Mouse (Mus musculus) c-Kit-positive CD71-positive TER-119-negative erythroid progenitor cells, embryonic 14.5 days (primary cell): ENCODE measurements around the gene Dusp12.

ENCODE experiments used
- DNase-seq: peaks from one replicate; pipeline ENCODE4 v3.0.0-alpha.2; 2013; ENCODE audit warnings: low read depth

Dusp12 gene

DNA sequence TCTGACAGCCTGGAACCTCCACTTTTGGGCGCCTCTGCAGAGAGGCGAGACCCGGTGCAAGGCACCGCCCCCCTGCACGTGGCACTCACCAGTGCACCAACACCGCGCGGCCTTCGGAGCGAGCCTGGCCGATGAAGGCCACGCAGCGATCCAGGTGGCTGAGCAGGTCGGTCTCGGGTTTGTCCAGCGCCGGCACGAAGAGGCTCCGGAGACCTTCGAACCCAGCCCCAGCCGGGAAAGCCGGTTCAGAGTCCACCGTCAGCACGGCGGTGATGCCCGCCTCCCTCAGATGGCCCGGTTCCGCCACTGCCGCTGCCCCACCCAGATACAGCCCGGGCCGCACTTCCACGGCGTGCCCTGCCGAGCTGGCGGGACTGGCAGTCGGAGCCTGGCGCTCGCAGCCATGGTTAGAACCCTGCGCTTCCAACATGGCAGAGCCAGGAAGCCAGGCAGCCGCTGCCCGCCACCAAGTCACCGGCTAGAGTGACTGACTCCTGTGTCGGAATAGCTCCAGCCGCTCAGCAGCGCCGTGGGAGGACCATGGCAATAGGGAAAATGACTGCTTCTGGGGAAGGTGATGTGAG is at the start of gene Dusp12, which contains the start of gene Gm26620:
Gene Dusp12 (minus strand): TSS at position 563 of the 584 bp plus-strand sequence.
Gene Gm26620 (plus strand): TSS at position 88 of the 584 bp plus-strand sequence.
- DNase-seq = peak; percentile 83

- DNase-seq = no peak
These were observed 49.0 kb upstream of the Dusp12 start for GRCm38 (mm10) chr1:170934383-170934782.

- no peak for DNase-seq
These were observed 48.6 kb upstream of the Dusp12 start for GRCm38 (mm10) chr1:170933940-170934339.

DNA sequence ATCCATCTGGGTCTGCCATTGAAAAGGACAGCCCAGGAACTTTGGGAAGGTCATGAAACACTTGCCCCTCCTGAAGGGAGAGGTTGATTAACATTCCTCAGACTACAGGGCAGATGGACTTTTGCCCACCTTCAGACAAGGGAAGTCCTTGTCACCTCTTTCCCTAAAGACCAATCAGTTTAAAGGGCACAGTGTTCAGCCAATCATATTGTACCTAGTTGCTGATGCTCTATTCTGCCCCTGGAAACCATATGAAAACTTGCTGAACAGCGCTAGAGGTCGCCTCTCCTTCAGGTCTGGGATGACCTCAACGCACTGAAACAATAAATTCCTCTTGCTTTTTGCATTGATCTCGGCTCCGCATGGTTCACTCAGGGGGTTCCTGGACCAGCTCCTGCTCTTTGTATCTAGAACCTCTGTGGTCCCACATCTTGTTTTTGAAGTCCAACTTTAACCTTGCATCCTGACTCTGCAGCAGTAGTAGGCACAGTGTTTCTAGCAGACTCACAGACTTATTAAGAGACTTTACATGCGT is 48.1 kb upstream of the Dusp12 start:
- no peak for DNase-seq

GRCm38 (mm10) chr1:170932043-170932442 is 46.7 kb upstream of the Dusp12 start:
- DNase-seq = no peak

DNA sequence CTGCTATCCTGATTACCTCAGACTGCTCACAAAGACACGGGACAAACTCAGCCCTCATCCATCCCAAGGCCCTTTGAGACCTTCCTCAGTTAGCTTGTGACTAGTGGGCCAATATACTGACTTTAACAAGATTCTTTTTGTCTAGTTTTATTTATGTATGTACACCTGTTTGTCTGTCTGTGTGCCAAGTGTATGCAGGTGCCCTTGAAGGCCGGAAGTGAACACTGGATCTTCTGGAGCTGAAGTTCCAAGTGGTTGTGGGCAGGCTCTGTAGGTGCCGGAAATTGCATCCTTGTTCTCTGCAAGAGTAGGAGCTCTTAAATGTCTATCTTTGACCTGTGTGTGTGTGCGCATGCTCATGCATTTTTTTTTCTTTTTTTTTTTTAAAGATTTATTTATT is 43.9 kb upstream of the Dusp12 start:
- no peak for DNase-seq

- no peak for DNase-seq
These were observed 43.1 kb upstream of the Dusp12 start for GRCm38 (mm10) chr1:170928467-170928866.

DNA sequence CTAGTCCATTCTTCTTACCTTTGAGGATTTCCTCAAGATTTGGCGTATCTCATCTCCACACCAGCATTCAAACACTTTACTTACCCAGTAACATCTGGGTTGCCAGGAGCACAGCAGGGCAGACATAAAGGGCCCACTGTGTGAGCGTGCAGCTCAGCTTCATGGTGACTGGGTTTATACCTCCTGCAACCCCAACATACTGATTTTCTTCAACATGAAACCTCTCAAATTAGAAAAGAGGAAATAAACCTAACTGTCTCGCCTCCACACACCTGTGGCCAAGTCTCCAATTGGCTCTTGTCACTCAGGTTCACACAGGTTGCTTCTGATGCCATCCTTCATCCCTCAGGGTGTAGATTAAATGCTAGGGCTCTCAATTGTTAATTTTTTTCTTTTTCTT is 42.0 kb upstream of the Dusp12 start, which contains the start of gene Fcrla:
Gene Fcrla (minus strand): TSS at position 206 of the 400 bp plus-strand sequence.
- DNase-seq = no peak

DNA sequence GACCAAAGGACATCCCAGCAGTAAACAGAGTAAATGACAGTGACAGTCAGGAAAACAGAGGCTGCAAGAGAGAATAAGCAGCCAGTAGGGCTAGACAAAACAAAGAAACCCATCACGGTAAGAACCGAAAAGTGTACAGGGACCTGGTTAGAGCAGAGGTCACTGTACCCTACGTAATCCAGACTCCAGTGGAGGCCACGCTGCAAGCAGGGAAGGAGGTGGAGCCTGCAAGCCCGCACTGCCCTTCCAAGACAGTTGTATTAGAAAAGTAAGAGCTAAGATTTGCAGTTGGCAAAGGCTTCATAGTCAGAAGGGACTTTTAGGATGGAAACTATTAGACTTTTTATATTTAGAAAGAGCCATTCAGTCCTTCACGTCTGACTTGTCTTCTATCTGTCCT is 41.6 kb upstream of the Dusp12 start:
- no peak for DNase-seq

DNA sequence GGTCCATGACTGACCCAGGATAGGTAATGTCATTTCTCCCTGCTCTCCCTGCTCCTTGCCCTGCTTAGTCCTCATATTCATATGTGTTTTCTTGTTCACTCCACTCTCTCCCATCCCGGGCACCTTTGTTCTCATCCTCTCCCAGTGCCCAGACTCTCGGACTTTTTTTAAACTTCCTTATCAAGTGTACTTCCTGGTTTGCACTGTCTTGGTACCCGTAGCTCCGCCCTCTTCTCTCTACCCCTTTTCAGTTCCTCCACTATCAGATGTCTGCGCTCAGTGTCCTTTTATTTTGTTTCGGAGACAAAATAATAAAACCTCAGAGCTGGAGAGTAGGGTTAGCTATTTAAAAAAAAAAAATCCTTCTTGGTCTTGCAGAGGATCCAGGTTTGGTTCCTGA is 39.1 kb upstream of the Dusp12 start:
- peak; percentile 53 for DNase-seq

GRCm38 (mm10) chr1:170919308-170919707 is 34.0 kb upstream of the Dusp12 start:
- DNase-seq = no peak

DNA sequence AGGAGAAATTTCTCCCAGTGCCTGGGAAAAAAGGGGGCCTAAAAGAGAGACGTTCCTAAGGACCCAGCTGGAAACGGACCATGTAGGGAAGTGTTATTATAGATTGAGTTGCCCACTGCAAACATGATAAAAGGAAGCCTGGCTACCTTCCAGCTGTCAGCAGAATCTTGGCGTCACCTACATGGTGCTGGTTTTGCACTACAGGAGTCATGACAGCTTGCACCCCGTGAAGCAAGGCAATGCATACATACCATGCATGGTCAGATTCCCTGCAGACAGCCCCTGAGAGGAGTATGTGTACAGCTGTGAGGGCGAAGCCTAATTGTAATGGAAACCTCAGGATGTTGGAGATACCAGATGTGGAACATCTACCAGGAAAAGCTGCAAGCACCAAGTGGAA is 30.3 kb upstream of the Dusp12 start:
- DNase-seq = no peak

DNA sequence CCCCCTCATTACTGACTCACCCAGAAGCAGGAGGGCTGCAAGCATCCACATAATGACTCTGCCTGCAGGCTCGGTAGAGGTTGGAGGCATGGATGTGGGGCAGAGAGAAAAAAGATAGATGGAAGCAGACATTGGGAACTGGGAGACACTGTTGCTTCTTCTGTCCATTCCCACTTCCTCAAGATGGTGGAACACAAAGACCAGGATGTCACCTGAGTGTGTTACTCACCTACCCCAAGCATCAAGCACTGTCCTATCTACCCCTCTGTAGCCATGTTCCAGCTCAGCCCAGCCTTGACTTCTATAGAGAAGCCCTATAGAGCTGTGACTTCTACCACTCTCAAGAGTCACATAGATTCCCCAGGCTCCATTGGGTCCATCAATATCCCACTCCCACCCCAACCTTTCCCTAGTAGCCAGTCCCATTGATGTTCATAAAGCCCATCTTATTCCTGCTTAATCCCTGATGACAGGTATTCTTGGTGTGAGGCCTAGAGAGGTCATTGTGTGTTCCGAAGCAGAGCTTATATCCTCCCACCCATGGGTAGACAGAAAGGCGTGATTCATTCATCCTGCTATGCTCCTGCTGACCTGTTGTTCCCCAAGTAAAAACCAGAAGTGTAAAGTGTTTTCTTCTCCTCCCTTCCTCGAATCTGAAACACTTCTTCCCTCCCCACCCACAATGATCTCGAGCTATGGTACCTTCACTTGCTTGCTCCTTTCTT is 27.7 kb upstream of the Dusp12 start, which contains the start of gene Fcrlb:
Gene Fcrlb (minus strand): TSS at position 51 of the 725 bp plus-strand sequence.
- DNase-seq = no peak

GRCm38 (mm10) chr1:170911907-170912660 is 26.7 kb upstream of the Dusp12 start:
- no peak for DNase-seq

- no peak for DNase-seq
These were observed 23.0 kb upstream of the Dusp12 start for GRCm38 (mm10) chr1:170908341-170908740.

- no peak for DNase-seq
These were observed 22.3 kb upstream of the Dusp12 start for GRCm38 (mm10) chr1:170907456-170908191.

DNA sequence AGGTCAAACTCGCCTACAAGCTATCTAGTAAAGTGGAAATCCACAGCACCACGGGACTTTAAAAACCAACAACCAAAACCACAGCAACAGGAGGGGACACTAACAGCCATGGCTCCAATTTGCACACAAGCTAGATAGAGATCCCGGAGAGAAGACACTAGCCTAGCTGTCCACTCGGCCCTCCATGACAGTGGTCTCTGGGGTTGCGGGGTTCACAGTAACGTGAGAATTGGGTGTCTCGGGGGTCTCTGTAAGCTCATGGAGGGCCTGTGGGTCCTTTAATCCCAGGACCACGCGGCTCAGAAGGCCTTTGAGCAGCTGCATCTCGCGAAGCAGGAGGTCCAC is 21.7 kb upstream of the Dusp12 start:
- DNase-seq = no peak

GRCm38 (mm10) chr1:170903485-170903884 is 18.1 kb upstream of the Dusp12 start:
- no peak for DNase-seq

DNA sequence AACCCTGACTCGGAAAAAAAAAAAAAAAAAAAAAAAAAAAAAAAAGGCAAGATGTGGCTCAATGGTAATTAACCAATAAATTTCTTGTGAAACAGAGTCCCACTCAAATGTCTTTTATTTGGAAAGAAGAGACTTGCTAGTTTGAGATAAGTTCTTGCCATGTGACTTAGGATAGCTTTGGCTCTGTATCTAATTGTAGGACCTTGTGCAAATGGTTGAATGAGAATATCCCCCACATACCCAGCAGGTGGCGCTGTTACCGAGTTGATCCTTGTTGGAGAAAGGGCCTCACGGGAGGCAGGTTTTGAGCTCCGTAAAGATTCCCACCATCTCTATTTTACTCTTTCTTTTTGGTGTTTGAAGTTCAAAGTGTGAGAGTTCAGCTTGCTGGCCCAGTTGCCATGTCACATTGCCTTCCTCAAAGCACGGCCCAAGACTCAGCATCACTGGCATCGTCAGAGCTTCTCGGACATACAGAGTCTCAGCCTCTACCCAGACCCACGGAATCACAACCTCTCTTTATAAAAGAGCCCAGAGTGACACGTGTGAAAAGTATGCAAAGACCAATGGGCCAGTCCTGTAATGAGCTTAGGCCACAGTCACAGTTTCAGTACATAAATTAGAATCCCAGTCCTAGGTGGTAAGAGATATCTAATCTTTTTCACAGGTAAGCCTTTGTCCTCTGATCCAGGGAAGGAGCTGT is 16.3 kb upstream of the Dusp12 start:
- DNase-seq = peak; percentile 90

- peak; percentile 77 for DNase-seq
These were observed 15.6 kb upstream of the Dusp12 start for GRCm38 (mm10) chr1:170900799-170901467.
